Mouse (Mus musculus) cerebellum, adult 2 months (tissue): ENCODE measurements around the gene Atxn2.

Experiments
- CTCF ChIP-seq: fragments of 200-500 bp; IDR thresholded peaks from 2 replicates; pipeline ENCODE4 v1.5.1; 2011; ENCODE audit warnings: low read depth, mild to moderate bottlenecking, control low read depth, low read length, moderate library complexity, borderline replicate concordance; ENCODE audit not compliant: insufficient read depth
- POLR2A ChIP-seq: fragments of 200-500 bp; IDR thresholded peaks from 2 replicates; pipeline ENCODE4 v1.6.1; 2011; ENCODE audit warnings: low read length, control low read depth, borderline replicate concordance; ENCODE audit not compliant: insufficient read depth

- TF ChIP-seq CTCF (no peak), POLR2A (no peak)
These were observed 107.7 kb downstream of the Atxn2 start for GRCm38 (mm10) chr5:121818862-121819261.
